Mouse (Mus musculus): ENCODE measurements around the gene Vmn1r42. TPM values are rescaled to one million over a fixed set of nuclear protein-coding genes. Genes with fewer than 3 reads are reported as not detected.

Vmn1r42 gene
- polyA plus RNA-seq, 1 experiment from 2014 or later, result not detected

- Histone ChIP-seq H3K9me3 (ENCODE audit: control insufficient read depth, low read length) (peaks cover 19% of the 10 kb centered on the region; the same call in 1 of the 2 replicates), H3K4me2 (ENCODE audit: low read length) (no peak overlapping the region), H3K4me3 (replicated peaks; ENCODE audit: low read depth, low read length) (no peak overlapping the region), H3K27ac (replicated peaks; ENCODE audit: low read depth, low read length) (no peak overlapping the region), H3K36me3 (ENCODE audit: control insufficient read depth, insufficient read depth, low read length) (no peaks in the 10 kb centered on the region), H3K27me3 (ENCODE audit: control insufficient read depth, insufficient read depth, low read length) (no peaks in the 10 kb centered on the region), H3K9ac (replicated peaks; ENCODE audit: low read length) (no peak overlapping the region), H3K4me1 (ENCODE audit: control insufficient read depth, insufficient read depth, low read length) (no peaks in the 10 kb centered on the region)
- DNase-seq (no peak), ATAC-seq (ENCODE audit: low FRiP score, low TSS enrichment) (no peak)
- 78% methylated on average over 3 of the region's 3 CpGs for WGBS
Measured at GRCm38 (mm10) chr6:89857552-89857951, 18.7 kb downstream of the Vmn1r42 start.

Other genes starting within 250 kb of the Vmn1r42 start
- 16.3 and 17.6 TPM in 2 replicates for gene Txnrd3, start 232.4 kb downstream of the Vmn1r42 start, polyA plus RNA-seq (2014; fragmentation: Nextera tagmentation; extraction: Ambion mirVana)
- not detected in 2 replicates for gene Vmn1r40, start 168.9 kb downstream of the Vmn1r42 start, polyA plus RNA-seq (2014; fragmentation: Nextera tagmentation; extraction: Ambion mirVana)
- gene Vmn1r41, start 135.6 kb downstream of the Vmn1r42 start, polyA plus RNA-seq (2014; fragmentation: Nextera tagmentation; extraction: Ambion mirVana), result not detected in 2 replicates
- not detected in 2 replicates for gene Vmn1r43, start within 50 bp of the Vmn1r42 start, polyA plus RNA-seq (2014; fragmentation: Nextera tagmentation; extraction: Ambion mirVana)
- gene Vmn1r44, start 7.2 kb upstream of the Vmn1r42 start, polyA plus RNA-seq (2014; fragmentation: Nextera tagmentation; extraction: Ambion mirVana), result not detected in 2 replicates
- gene Vmn1r45, start 64.2 kb upstream of the Vmn1r42 start, polyA plus RNA-seq (2014; fragmentation: Nextera tagmentation; extraction: Ambion mirVana), result not detected in 2 replicates
- not detected in 2 replicates for gene Vmn1r46, start 92.9 kb upstream of the Vmn1r42 start, polyA plus RNA-seq (2014; fragmentation: Nextera tagmentation; extraction: Ambion mirVana)
- not detected in 2 replicates for gene Vmn1r47, start 139.7 kb upstream of the Vmn1r42 start, polyA plus RNA-seq (2014; fragmentation: Nextera tagmentation; extraction: Ambion mirVana)
- gene Vmn1r48, start 160.4 kb upstream of the Vmn1r42 start, polyA plus RNA-seq (2014; fragmentation: Nextera tagmentation; extraction: Ambion mirVana), result not detected in 2 replicates
- gene Vmn1r49, start 202.1 kb upstream of the Vmn1r42 start, polyA plus RNA-seq (2014; fragmentation: Nextera tagmentation; extraction: Ambion mirVana), result not detected in 2 replicates
- gene Vmn1r50, start 225.0 kb upstream of the Vmn1r42 start, polyA plus RNA-seq (2014; fragmentation: Nextera tagmentation; extraction: Ambion mirVana), result not detected in 2 replicates
- gene Vmn1r51, start 246.2 kb upstream of the Vmn1r42 start, polyA plus RNA-seq (2014; fragmentation: Nextera tagmentation; extraction: Ambion mirVana), result 0.07 TPM in 1 of 2 replicates, not detected in the other